Mouse (Mus musculus) right cerebral cortex, postnatal 10 days (tissue): ENCODE data around the gene St8sia4.
A peak's percentile ranks its signal among the peaks of the same experiment; 100 is the strongest.

ENCODE experiments used
- DNase-seq, 2 experiments: peaks; one replicate each; pipeline ENCODE4 v3.0.0; 2021; ENCODE audit warnings: low spot score in 2 of 2

St8sia4 gene

GRCm38 (mm10) chr1:95667435-95668252, at the start of gene St8sia4:
Gene St8sia4, minus strand, starts transcription at chr1:95667571.
- DNase-seq = peak; percentile 91 to 95

DNA sequence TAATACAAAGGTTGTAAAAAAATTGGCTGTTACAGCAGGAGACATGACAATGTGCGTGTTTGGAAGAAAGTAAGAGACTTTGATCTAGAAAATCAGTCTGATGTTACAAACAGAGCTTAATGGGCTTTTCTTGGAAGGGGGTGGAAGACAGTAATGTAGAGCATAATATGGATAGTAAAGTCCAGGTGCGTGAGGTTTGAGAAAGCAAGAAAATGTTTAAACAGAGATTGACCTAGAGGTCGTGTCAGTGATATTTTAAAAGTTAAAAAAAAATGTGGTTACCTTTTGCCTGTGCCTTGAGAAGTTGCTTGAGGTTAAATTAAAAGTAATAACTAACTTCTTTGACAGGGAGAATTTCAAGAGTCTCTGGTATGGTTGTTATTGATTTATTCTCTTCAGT, 41.8 kb upstream of the St8sia4 start:
- no peak for DNase-seq

- DNase-seq = no peak
Measured at GRCm38 (mm10) chr1:95699903-95700302, 32.5 kb upstream of the St8sia4 start.

DNA sequence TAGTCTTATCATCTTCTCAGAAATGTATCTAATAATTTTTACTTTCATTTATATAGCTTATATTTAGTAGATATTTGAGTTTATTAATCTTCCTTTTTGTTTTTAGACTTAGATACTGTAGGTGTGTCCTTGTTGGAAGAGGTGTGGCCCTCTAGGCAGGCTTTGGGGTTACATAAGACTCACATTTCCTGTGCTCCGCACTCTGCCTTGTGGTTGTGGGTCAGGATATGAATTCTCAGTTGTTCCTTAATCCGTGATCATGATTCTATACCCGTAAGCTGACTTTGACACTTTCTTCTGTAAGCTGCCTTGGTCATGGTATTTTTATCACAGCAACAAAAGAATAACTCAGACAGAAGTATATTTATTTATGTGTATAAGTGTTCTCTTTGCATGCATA, 6.7 kb upstream of the St8sia4 start:
- no peak for DNase-seq

- DNase-seq = peak in 1 of 2 experiments; percentile 28
Measured at GRCm38 (mm10) chr1:95668253-95668805, 958 bp upstream of the St8sia4 start.

DNA sequence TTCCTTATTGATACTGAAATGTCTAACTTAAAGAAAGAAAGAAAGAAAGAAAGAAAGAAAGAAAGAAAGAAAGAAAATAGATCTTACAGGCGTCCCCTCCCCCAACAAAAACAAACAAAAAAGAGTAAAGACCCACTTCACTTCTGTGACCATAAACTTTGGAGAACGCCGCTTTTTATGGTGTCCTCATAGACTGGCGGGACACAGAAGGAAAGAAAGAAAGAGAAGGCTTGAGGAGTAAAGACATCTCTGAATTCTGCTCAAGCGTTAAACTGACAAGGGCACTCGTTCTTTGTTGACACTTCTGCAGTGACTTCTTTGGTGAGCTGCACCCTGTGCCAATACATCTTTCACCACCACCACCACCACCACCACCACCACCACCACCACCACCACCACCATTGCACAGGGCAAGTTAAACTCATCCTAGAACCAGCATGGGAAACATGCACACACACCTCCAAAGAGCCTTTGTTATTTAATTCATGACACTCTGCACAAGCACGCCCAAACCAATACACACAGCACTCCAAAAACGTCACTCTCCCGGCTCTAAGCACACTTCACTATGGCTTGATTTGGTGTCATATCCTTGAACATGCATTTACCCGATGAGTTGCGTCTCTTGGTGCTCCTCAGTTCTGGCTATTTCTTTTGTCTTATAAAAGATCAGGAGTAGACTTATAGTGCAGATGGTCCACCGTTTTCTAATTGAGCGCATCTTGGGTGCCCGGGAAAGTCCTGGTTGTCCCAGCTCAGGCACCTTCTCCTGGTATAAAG, 640 bp downstream of the St8sia4 start:
- peak; percentile 19 to 26 for DNase-seq

DNA sequence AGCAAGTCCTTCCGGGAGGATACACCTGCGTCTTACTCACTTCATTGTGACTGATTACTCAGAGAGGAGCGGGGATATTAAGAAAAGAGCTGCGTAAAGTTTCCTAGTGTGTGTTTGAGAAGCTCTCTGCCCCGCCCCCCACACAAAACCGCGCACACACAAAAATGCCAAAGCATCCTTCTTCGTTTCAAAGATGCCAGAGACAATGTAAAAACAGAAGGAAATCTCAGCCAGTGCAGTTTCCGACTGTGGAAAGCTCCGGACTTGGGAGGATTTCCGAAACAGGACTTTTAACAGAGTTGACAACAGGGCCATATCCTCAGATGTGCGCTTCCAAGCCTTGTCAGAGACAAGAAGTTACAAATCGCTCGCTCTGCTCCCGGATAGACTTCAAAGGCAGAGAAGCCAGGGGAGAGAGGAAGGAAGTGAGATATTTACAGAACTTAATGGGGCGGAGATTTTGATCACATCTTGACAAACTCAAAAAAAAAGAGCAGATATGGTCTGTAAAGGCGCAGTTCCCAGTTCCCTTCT, 1.4 kb downstream of the St8sia4 start:
- DNase-seq = peak; percentile 29 to 36

DNA sequence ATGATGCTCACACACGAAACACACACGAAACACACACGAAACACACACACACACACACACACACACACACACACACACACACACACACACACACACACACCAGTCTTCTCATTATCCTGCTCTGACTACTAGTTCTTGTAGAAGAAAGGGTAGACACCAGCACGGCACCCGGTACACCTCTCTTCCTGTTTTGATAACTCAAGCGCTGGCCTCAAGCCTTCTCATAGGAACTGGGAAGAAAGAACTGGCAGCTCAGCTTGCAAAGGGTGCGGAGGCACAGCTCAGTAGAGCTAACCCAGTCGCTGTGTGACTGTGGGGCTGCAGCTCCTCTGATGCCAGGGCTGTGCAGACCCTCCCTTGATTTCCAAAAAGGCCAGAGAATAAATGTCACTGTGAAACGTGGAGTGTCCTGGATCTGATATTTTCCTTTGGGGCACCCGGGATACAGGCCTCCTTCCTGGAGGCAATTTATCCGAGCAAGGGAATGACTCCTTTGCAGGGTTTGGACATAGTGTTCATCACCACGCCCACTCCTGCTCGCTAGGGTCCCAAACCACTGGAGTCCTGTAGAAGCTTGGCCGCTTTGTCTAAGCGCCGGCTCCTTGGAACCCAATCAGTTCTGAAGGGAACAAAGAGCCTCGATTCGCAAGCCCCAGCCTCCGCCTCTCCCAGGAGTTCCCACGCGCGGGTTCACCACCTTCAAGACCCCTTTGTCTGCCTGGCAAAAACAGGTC, 2.2 kb downstream of the St8sia4 start:
- peak; percentile 38 to 49 for DNase-seq

- peak; percentile 26 to 32 for DNase-seq
Measured at GRCm38 (mm10) chr1:95664321-95664825, 3.0 kb downstream of the St8sia4 start.

- DNase-seq = no peak
Measured at GRCm38 (mm10) chr1:95657051-95657668, 10.2 kb downstream of the St8sia4 start.

DNA sequence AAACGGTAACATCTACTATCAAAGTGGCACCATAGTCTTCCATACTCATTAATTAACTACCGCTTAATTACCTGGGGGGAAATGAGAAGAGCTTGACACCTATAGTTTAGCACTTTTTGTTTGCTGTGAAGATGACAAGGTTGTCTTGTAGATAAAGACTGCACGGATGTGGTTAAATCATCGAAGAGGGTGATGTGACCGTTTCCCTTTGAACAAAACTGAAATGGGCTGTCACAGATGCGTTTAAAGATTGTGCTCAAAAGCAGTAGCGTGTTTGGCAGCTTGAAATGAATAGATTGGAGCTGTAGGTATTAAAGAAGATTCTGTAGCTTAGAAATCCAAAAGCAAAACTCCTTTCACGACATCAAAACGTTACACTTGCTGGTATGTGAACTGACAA, 11.8 kb downstream of the St8sia4 start:
- no peak for DNase-seq

DNA sequence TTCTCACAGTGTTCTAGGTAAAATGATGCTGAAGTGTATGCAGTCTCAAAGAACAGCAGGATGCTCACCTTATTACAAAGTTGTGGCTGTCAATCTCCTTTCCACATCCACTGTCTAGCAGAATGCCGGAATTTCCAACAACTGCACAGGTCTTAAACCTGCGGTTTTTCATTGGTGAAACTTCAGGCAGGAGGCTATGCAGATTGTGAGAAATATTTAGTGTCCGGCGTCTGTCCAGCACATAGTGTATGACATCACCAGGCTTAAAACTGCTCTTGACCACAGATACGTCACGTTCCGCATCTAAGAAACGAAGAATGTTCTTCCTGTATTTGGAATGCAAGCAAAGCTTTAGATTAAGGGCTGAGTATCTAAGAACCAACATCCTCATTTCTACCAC, 13.9 kb downstream of the St8sia4 start:
- no peak for DNase-seq

DNA sequence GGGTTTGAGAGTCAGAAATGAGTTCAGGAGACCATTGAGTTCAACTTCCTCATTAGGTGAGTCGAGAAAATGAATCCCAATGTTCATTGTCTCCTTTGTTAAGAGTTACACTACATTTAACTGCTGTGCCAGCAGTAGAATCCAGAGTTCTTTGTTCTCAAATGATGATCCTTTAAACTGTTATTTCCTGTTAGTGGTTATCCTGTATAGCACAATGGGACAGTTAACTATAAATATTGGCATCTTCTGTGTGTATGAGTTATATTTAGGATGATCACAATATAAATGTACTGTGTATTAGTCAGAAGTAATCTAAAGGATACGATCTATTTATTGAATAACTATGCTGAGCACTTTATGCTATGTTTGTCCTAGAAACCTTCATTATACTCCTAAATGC, 23.1 kb downstream of the St8sia4 start:
- no peak for DNase-seq

DNA sequence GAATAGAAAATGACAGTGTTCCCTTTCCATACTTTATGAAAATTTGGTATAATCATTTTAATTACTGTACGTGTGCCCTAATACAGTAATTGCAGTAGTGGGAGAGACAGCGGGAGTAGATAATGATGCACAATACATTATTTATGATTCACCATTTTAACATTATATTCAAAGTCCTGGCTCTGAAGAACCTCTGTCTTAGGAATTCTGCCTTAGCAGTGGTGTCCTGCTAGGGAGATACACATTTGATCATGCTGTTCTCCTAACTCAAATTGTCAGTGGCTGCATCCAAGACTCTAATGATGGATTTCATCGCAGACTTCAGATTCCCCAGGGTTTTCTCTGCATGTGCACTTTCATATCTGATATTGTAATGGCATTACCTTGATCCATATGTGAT, 28.4 kb downstream of the St8sia4 start:
- no peak for DNase-seq

DNA sequence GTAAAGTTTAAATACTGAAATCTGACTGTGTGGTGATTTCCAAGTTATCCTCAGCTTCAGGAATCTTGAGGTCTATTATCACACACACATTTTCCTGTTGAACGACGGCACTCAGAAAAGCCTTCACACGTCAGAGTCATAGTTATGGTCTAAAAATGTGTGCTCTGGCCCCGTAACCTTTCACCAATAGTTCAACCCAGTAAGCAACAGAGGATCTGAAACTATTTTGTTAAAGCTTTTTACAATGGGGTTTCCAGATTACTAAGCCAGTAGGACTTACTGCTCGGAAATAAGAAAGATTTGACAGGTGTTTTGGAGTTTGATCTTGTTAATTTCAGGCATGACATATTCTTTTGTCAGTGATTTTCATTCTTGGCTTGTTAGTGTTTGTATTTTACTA, 43.0 kb downstream of the St8sia4 start:
- DNase-seq = no peak

- DNase-seq = no peak
Measured at GRCm38 (mm10) chr1:95618647-95619046, 48.7 kb downstream of the St8sia4 start.

- no peak for DNase-seq
Measured at GRCm38 (mm10) chr1:95618125-95618524, 49.2 kb downstream of the St8sia4 start.

- no peak for DNase-seq
Measured at GRCm38 (mm10) chr1:95610017-95610416, 57.4 kb downstream of the St8sia4 start.

DNA sequence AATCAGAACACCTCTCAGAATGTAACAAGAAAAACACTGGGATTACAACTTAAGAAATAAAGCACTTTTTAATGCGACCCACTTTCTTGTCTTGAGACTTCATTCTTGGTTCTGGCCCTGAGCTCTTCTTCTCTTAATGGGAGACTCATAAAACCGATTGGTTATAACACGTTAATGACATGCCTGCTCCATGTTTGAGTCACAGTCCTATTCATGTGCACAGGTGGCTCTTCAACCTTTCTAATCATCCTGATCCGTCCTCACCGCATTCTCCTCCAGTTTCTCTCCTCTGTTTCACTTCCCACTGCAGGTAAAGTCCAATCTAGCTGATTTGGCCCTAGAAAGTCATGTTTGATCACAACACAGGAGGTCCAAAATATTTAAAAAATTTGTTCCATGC, 58.3 kb downstream of the St8sia4 start:
- DNase-seq = no peak

- DNase-seq = no peak
Measured at GRCm38 (mm10) chr1:95605458-95605857, 61.9 kb downstream of the St8sia4 start.

- no peak for DNase-seq
Measured at GRCm38 (mm10) chr1:95598108-95598507, 69.3 kb downstream of the St8sia4 start.
